Mouse (Mus musculus): ENCODE measurements around the gene Ltb. TPM values are rescaled to one million over a fixed set of nuclear protein-coding genes. Genes with fewer than 3 reads are reported as not detected.

Ltb gene
- polyA plus RNA-seq (2015; fragmentation: Nextera tagmentation; extraction: Ambion mirVana) = 0.24 TPM in 1 of 2 replicates, not detected in the other

GRCm38 (mm10) chr17:35193881-35194843 lies at the start of gene Ltb:
Gene Ltb (plus strand): TSS chr17:35194439.
- H3K36me3 ChIP-seq (ENCODE audit: control insufficient read depth, insufficient read depth) = no peaks in the 10 kb centered on the region
- H3K4me3 ChIP-seq (replicated peaks; ENCODE audit: low read length) = no peak within 1 kb of the TSS; the same call in 1 of the 2 replicates
- peak within 1 kb of the TSS; percentile 75 for H3K4me2 ChIP-seq (ENCODE audit: low read length)
- ATAC-seq = no peak
- H3K9ac ChIP-seq (replicated peaks; ENCODE audit: low read depth, low read length) = no peak within 1 kb of the TSS
- H3K4me1 ChIP-seq (replicated peaks; ENCODE audit: control insufficient read depth, insufficient read depth, low read length) = peaks cover 11% of the 10 kb centered on the region
- no peak within 1 kb of the TSS for H3K27ac ChIP-seq (ENCODE audit: low read length)
- 80% methylated on average over 28 of the region's 28 CpGs for WGBS
- H3K27me3 ChIP-seq (replicated peaks; ENCODE audit: control insufficient read depth, insufficient read depth, low read length) = peaks cover 27% of the 10 kb centered on the region
- H3K9me3 ChIP-seq (ENCODE audit: control insufficient read depth, low read length) = no peaks in the 10 kb centered on the region

DNA sequence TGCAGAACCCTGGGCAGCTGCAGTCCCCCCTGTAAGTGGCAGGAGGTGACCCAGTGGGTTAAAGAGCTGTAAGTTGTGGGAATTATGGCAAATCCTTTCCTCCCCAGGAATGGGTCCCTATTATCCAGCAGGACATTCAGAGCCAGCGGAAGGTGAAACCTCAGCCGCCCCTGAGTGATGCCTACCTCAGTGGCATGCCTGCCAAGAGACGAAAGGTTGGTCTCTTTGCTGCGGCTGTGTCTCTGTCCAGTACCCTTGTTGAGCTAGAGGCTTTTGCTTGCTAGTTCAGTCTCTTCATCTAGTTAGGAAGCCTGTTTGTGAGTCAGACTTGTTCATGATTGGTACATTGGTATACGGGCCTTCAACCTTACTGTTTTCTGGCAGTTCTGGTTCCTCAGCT lies 48.1 kb upstream of the Ltb start:
- no peaks in the 10 kb centered on the region for H3K27me3 ChIP-seq (replicated peaks; ENCODE audit: control insufficient read depth, insufficient read depth, low read length)
- no peaks in the 10 kb centered on the region for H3K4me1 ChIP-seq (replicated peaks; ENCODE audit: control insufficient read depth, insufficient read depth, low read length)
- H3K36me3 ChIP-seq (ENCODE audit: control insufficient read depth, insufficient read depth) = peaks cover 88% of the 10 kb centered on the region
- H3K27ac ChIP-seq (ENCODE audit: low read length) = no peak overlapping the region
- no peak overlapping the region for H3K4me2 ChIP-seq (ENCODE audit: low read length)
- ATAC-seq = no peak
- H3K9ac ChIP-seq (replicated peaks; ENCODE audit: low read depth, low read length) = no peak overlapping the region
- 84% methylated on average over 5 of the region's 5 CpGs for WGBS
- no peak overlapping the region for H3K4me3 ChIP-seq (replicated peaks; ENCODE audit: low read length)
- H3K9me3 ChIP-seq (ENCODE audit: control insufficient read depth, low read length) = no peaks in the 10 kb centered on the region

DNA sequence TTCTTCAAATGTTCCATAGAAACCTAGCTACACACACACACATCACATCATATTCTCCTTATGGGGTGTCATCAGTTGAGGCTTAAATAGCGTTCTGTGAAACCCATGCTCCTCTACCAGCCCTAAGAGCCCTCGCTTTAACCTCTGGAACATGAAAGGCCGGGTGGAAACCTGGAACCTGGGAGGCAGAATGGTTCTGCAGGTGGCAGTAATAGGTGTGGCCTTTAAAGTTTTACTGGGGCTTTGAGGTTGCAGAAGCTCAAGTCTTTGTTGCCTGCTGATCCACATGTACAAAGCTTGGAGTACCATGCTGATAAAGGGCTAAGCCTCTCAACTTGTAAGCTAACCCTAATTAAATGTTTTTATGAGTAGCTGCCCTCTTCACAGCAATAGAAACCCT lies 46.9 kb upstream of the Ltb start:
- H3K27me3 ChIP-seq (replicated peaks; ENCODE audit: control insufficient read depth, insufficient read depth, low read length) = no peaks in the 10 kb centered on the region
- peaks cover 87% of the 10 kb centered on the region for H3K36me3 ChIP-seq (ENCODE audit: control insufficient read depth, insufficient read depth)
- no peak overlapping the region for H3K4me3 ChIP-seq (replicated peaks; ENCODE audit: low read length)
- 70% methylated on average over 3 of the region's 3 CpGs for WGBS
- no peaks in the 10 kb centered on the region for H3K4me1 ChIP-seq (replicated peaks; ENCODE audit: control insufficient read depth, insufficient read depth, low read length)
- no peak overlapping the region for H3K27ac ChIP-seq (ENCODE audit: low read length)
- H3K9ac ChIP-seq (replicated peaks; ENCODE audit: low read depth, low read length) = no peak overlapping the region
- no peaks in the 10 kb centered on the region for H3K9me3 ChIP-seq (ENCODE audit: control insufficient read depth, low read length)
- H3K4me2 ChIP-seq (ENCODE audit: low read length) = no peak overlapping the region
- no peak for ATAC-seq

- Histone ChIP-seq H3K9ac (replicated peaks; ENCODE audit: low read depth, low read length) (no peak overlapping the region), H3K4me1 (replicated peaks; ENCODE audit: control insufficient read depth, insufficient read depth, low read length) (no peaks in the 10 kb centered on the region), H3K27ac (ENCODE audit: low read length) (no peak overlapping the region), H3K4me3 (replicated peaks; ENCODE audit: low read length) (no peak overlapping the region), H3K36me3 (ENCODE audit: control insufficient read depth, insufficient read depth) (peaks cover 87% of the 10 kb centered on the region), H3K4me2 (ENCODE audit: low read length) (no peak overlapping the region), H3K27me3 (replicated peaks; ENCODE audit: control insufficient read depth, insufficient read depth, low read length) (no peaks in the 10 kb centered on the region), H3K9me3 (ENCODE audit: control insufficient read depth, low read length) (no peaks in the 10 kb centered on the region)
- 64% methylated on average over 5 of the region's 5 CpGs for WGBS
- peak; percentile 11; the same call in 1 of the 2 replicates for ATAC-seq
Observed at GRCm38 (mm10) chr17:35147922-35148639, 46.2 kb upstream of the Ltb start.

DNA sequence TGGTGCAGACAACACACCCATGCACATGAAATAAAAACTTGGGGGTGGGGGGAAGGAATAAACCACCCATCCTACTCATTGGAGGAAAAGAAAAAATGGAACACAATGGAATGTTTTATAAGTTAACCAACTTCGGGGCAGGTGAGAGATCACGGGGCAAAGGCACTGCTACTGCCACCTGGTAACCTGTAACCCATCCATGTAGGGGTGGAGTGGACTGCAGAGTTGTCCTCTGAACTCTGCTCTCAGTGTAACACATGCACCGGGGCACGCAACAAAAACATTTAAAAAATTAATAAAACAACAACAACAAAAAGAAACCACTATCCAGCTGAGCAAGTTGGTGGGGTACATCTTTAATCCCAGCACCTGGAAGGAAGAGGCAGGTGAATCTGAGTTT lies 42.1 kb upstream of the Ltb start:
- 93% methylated on average over 4 of the region's 4 CpGs for WGBS
- Histone ChIP-seq H3K9me3 (ENCODE audit: control insufficient read depth, low read length) (no peaks in the 10 kb centered on the region), H3K36me3 (ENCODE audit: control insufficient read depth, insufficient read depth) (peaks cover 87% of the 10 kb centered on the region), H3K27ac (ENCODE audit: low read length) (no peak overlapping the region), H3K27me3 (replicated peaks; ENCODE audit: control insufficient read depth, insufficient read depth, low read length) (no peaks in the 10 kb centered on the region), H3K4me1 (replicated peaks; ENCODE audit: control insufficient read depth, insufficient read depth, low read length) (no peaks in the 10 kb centered on the region), H3K4me2 (ENCODE audit: low read length) (no peak overlapping the region), H3K4me3 (replicated peaks; ENCODE audit: low read length) (no peak overlapping the region), H3K9ac (replicated peaks; ENCODE audit: low read depth, low read length) (no peak overlapping the region)
- ATAC-seq = no peak

GRCm38 (mm10) chr17:35153077-35153476 lies 41.2 kb upstream of the Ltb start:
- H3K9me3 ChIP-seq (ENCODE audit: control insufficient read depth, low read length) = no peaks in the 10 kb centered on the region
- H3K27ac ChIP-seq (ENCODE audit: low read length) = no peak overlapping the region
- no peaks in the 10 kb centered on the region for H3K4me1 ChIP-seq (replicated peaks; ENCODE audit: control insufficient read depth, insufficient read depth, low read length)
- no peak overlapping the region for H3K9ac ChIP-seq (replicated peaks; ENCODE audit: low read depth, low read length)
- no peaks in the 10 kb centered on the region for H3K27me3 ChIP-seq (replicated peaks; ENCODE audit: control insufficient read depth, insufficient read depth, low read length)
- no peak for ATAC-seq
- peaks cover 90% of the 10 kb centered on the region for H3K36me3 ChIP-seq (ENCODE audit: control insufficient read depth, insufficient read depth)
- 86% methylated on average over 9 of the region's 9 CpGs for WGBS
- H3K4me2 ChIP-seq (ENCODE audit: low read length) = no peak overlapping the region
- H3K4me3 ChIP-seq (replicated peaks; ENCODE audit: low read length) = no peak overlapping the region

GRCm38 (mm10) chr17:35153931-35154330 lies 40.3 kb upstream of the Ltb start:
- Histone ChIP-seq H3K36me3 (ENCODE audit: control insufficient read depth, insufficient read depth) (peaks cover 90% of the 10 kb centered on the region), H3K9ac (replicated peaks; ENCODE audit: low read depth, low read length) (no peak overlapping the region), H3K9me3 (ENCODE audit: control insufficient read depth, low read length) (no peaks in the 10 kb centered on the region), H3K4me3 (replicated peaks; ENCODE audit: low read length) (no peak overlapping the region), H3K4me1 (replicated peaks; ENCODE audit: control insufficient read depth, insufficient read depth, low read length) (no peaks in the 10 kb centered on the region), H3K27ac (ENCODE audit: low read length) (no peak overlapping the region), H3K4me2 (ENCODE audit: low read length) (no peak overlapping the region), H3K27me3 (replicated peaks; ENCODE audit: control insufficient read depth, insufficient read depth, low read length) (no peaks in the 10 kb centered on the region)
- ATAC-seq = no peak
- 93% methylated on average over 4 of the region's 4 CpGs for WGBS

- H3K9ac ChIP-seq (replicated peaks; ENCODE audit: low read depth, low read length) = no peak overlapping the region
- no peaks in the 10 kb centered on the region for H3K27me3 ChIP-seq (replicated peaks; ENCODE audit: control insufficient read depth, insufficient read depth, low read length)
- H3K27ac ChIP-seq (ENCODE audit: low read length) = no peak overlapping the region
- H3K4me3 ChIP-seq (replicated peaks; ENCODE audit: low read length) = no peak overlapping the region
- WGBS = 83% methylated on average over 7 of the region's 7 CpGs
- peaks cover 90% of the 10 kb centered on the region for H3K36me3 ChIP-seq (ENCODE audit: control insufficient read depth, insufficient read depth)
- no peak for ATAC-seq
- H3K9me3 ChIP-seq (ENCODE audit: control insufficient read depth, low read length) = no peaks in the 10 kb centered on the region
- no peaks in the 10 kb centered on the region for H3K4me1 ChIP-seq (replicated peaks; ENCODE audit: control insufficient read depth, insufficient read depth, low read length)
- H3K4me2 ChIP-seq (ENCODE audit: low read length) = no peak overlapping the region
Observed at GRCm38 (mm10) chr17:35154616-35155015, 39.6 kb upstream of the Ltb start.

DNA sequence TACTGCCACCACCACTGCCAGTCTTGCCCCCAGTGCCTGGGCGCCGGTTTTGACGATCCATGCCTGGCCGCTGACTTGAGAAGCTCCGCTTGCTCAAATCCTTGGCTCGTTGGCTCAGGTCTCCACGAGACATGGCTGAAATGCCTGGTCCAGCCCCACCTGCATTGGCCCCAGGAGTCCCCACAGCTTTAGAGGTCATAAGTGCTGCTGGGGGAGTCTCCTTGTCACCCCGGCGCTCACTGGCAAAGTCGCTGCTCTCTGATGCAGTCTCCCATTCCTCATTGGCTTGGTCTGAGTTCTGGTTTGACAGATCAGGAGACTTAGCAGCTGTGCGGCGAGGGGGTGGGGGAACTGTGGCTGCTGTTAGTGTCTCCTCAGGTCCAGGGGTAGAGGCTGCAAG lies 38.8 kb upstream of the Ltb start:
- 90% methylated on average over 12 of the region's 12 CpGs for WGBS
- no peaks in the 10 kb centered on the region for H3K9me3 ChIP-seq (ENCODE audit: control insufficient read depth, low read length)
- no peak overlapping the region for H3K9ac ChIP-seq (replicated peaks; ENCODE audit: low read depth, low read length)
- H3K36me3 ChIP-seq (ENCODE audit: control insufficient read depth, insufficient read depth) = peaks cover 90% of the 10 kb centered on the region
- no peaks in the 10 kb centered on the region for H3K4me1 ChIP-seq (replicated peaks; ENCODE audit: control insufficient read depth, insufficient read depth, low read length)
- no peak overlapping the region for H3K4me3 ChIP-seq (replicated peaks; ENCODE audit: low read length)
- no peaks in the 10 kb centered on the region for H3K27me3 ChIP-seq (replicated peaks; ENCODE audit: control insufficient read depth, insufficient read depth, low read length)
- ATAC-seq = no peak
- no peak overlapping the region for H3K4me2 ChIP-seq (ENCODE audit: low read length)
- no peak overlapping the region for H3K27ac ChIP-seq (ENCODE audit: low read length)

All from forebrain, embryonic 16.5 days (tissue).